Mouse (Mus musculus) thymus, adult 2 months (tissue): Measurements from ENCODE around the gene Rtn4rl1.
"Not testable (repeated sequence)": the region's sequence is repeated elsewhere in the genome, so short reads cannot be mapped to it uniquely, and the experiment has no call there.

Experiments used
- CTCF ChIP-seq: fragments of 200-500 bp; IDR thresholded peaks from 2 replicates; pipeline ENCODE4 v1.5.1; 2012; ENCODE audit warnings: mild to moderate bottlenecking, control low read depth, low read length, moderate library complexity, borderline replicate concordance; ENCODE audit not compliant: control insufficient read depth, poor library complexity, insufficient read depth; ENCODE audit errors: extremely low read depth
- POLR2A ChIP-seq: fragments of 200-500 bp; IDR thresholded peaks from 2 replicates; pipeline ENCODE4 v1.6.1; 2012; ENCODE audit warnings: mild to moderate bottlenecking, low read length, control low read depth, moderate library complexity; ENCODE audit not compliant: control insufficient read depth, poor library complexity, insufficient read depth; ENCODE audit errors: extremely low read depth

- not testable (repeated sequence) for TF ChIP-seq CTCF, POLR2A
Observed at GRCm38 (mm10) chr11:75295534-75295933, 102.0 kb downstream of the Rtn4rl1 start.
